Mouse (Mus musculus) liver, adult 2 months (tissue): ENCODE results near the gene Sept5. TPM values are rescaled to one million over a fixed set of nuclear protein-coding genes. Genes with fewer than 3 reads are reported as not detected.

Source experiments
- DNase-seq: peaks from one replicate; pipeline ENCODE4 v3.0.0-alpha.2; 2011; ENCODE audit warnings: low read depth, low spot score; ENCODE audit errors: extremely low read depth
- H3K27ac ChIP-seq: fragments of 200-500 bp; replicated peaks from 2 replicates; pipeline ENCODE4 v1.5.1; 2012; ENCODE audit warnings: low read depth, mild to moderate bottlenecking, control low read depth, inconsistent platforms, low read length; ENCODE audit not compliant: insufficient read depth
- H3K27me3 ChIP-seq: fragments of 200-500 bp; 2 replicates; pipeline ENCODE4 v1.6.1; 2012; ENCODE audit warnings: mild to moderate bottlenecking, moderate library complexity, low read length, inconsistent platforms; ENCODE audit not compliant: control insufficient read depth, insufficient read depth
- H3K36me3 ChIP-seq: fragments of 200-500 bp; 2 replicates; pipeline ENCODE4 v1.6.1; 2012; ENCODE audit warnings: low read length, inconsistent platforms; ENCODE audit not compliant: control insufficient read depth, insufficient read depth
- H3K4me1 ChIP-seq: fragments of 200-500 bp; 2 replicates; pipeline ENCODE4 v1.6.1; 2011; ENCODE audit warnings: low read length; ENCODE audit not compliant: control insufficient read depth, insufficient read depth
- H3K4me3 ChIP-seq: fragments of 200-500 bp; 2 replicates; pipeline ENCODE4 v1.5.1; 2011; ENCODE audit warnings: low read depth, mild to moderate bottlenecking, control low read depth, low read length, moderate library complexity; ENCODE audit not compliant: insufficient read depth
- H3K79me2 ChIP-seq: fragments of 200-500 bp; 2 replicates; pipeline ENCODE4 v1.6.1; 2012; ENCODE audit warnings: inconsistent platforms, mild to moderate bottlenecking, low read length, moderate library complexity; ENCODE audit not compliant: control insufficient read depth, insufficient read depth
- H3K9ac ChIP-seq: fragments of 200-500 bp; 2 replicates; pipeline ENCODE4 v1.6.1; 2012; ENCODE audit warnings: low read depth, mild to moderate bottlenecking, control low read depth, inconsistent platforms, low read length
- CTCF ChIP-seq: fragments of 200-500 bp; IDR thresholded peaks from 2 replicates; pipeline ENCODE4 v1.5.1; 2011; ENCODE audit warnings: low read depth, low read length, control low read depth
- POLR2A ChIP-seq: fragments of 200-500 bp; IDR thresholded peaks from 2 replicates; pipeline ENCODE4 v1.6.1; 2011; ENCODE audit warnings: low read length, control low read depth; ENCODE audit not compliant: insufficient read depth; ENCODE audit errors: extremely low read depth
- WGBS: fragments of 180-500 bp; shearing (Covaris S2); methylation state at CpG from one replicate; pipeline ENCODE4 v1.1.7; 2018; 5-methylcytosine and 5-hydroxymethylcytosine counted together
- polyA plus RNA-seq: library from polyadenylated mRNA; depleted of rRNA; stranded (reverse); fragments of >200 nt; gene quantifications from 2 replicates; pipeline ENCODE4 v1.2.3, GENCODE M21; 2012
- total RNA-seq: library from RNA; depleted of rRNA; stranded (reverse); fragments of >200 nt; gene quantifications from 2 replicates; pipeline ENCODE4 v1.2.3, GENCODE M21; 2014

Gene Sept5
- total and polyA plus RNA-seq, 2 experiments = 0.18 to 0.87 TPM

GRCm38 (mm10) chr16:18582426-18583148, 47.2 kb downstream of the Sept5 start:
- no peaks in the 10 kb centered on the region for H3K36me3 ChIP-seq
- H3K27ac ChIP-seq = no peak overlapping the region
- no peaks in the 10 kb centered on the region for H3K4me1 ChIP-seq
- H3K27me3 ChIP-seq = peaks cover 40% of the 10 kb centered on the region
- no peak overlapping the region for H3K4me3 ChIP-seq
- TF ChIP-seq POLR2A (no peak), CTCF (no peak)
- WGBS = 6% methylated on average over 67 of the region's 67 CpGs
- no peak for DNase-seq
- no peak overlapping the region for H3K9ac ChIP-seq
- no peaks in the 10 kb centered on the region for H3K79me2 ChIP-seq

- 2% methylated on average over 65 of the region's 66 CpGs for WGBS
- H3K79me2 ChIP-seq = no peaks in the 10 kb centered on the region
- H3K27me3 ChIP-seq = peaks cover 39% of the 10 kb centered on the region
Observed at GRCm38 (mm10) chr16:18581623-18582205, 48.0 kb downstream of the Sept5 start.

GRCm38 (mm10) chr16:18581050-18581622, 48.6 kb downstream of the Sept5 start:
- peaks cover 33% of the 10 kb centered on the region for H3K27me3 ChIP-seq
- 5% methylated on average over 21 of the region's 21 CpGs for WGBS
- no peaks in the 10 kb centered on the region for H3K79me2 ChIP-seq
- TF ChIP-seq CTCF = no peak
- DNase-seq = no peak
- H3K27ac ChIP-seq = no peak overlapping the region
- H3K4me1 ChIP-seq = no peaks in the 10 kb centered on the region
- no peak overlapping the region for H3K9ac ChIP-seq
- H3K36me3 ChIP-seq = no peaks in the 10 kb centered on the region
- H3K4me3 ChIP-seq = no peak overlapping the region; the same call in 1 of the 2 replicates

More at GRCm38 (mm10) chr16:18581623-18582205, 48.0 kb downstream of the Sept5 start:
- no peak for DNase-seq
- TF ChIP-seq POLR2A (no peak), CTCF (no peak)
- Histone ChIP-seq H3K4me3 (no peak overlapping the region; the same call in 1 of the 2 replicates), H3K4me1 (no peaks in the 10 kb centered on the region), H3K36me3 (no peaks in the 10 kb centered on the region), H3K27ac (no peak overlapping the region), H3K9ac (no peak overlapping the region)

GRCm38 (mm10) chr16:18580389-18580788, 49.4 kb downstream of the Sept5 start:
- Histone ChIP-seq H3K79me2 (no peaks in the 10 kb centered on the region), H3K27me3 (peaks cover 29% of the 10 kb centered on the region), H3K27ac (no peak overlapping the region), H3K9ac (no peak overlapping the region), H3K36me3 (no peaks in the 10 kb centered on the region), H3K4me1 (no peaks in the 10 kb centered on the region), H3K4me3 (no peak overlapping the region)
- no peak for DNase-seq
- no peak for TF ChIP-seq CTCF
- no peak for TF ChIP-seq POLR2A
- 57% methylated on average over 2 of the region's 2 CpGs for WGBS

GRCm38 (mm10) chr16:18577599-18578160, 52.1 kb downstream of the Sept5 start:
- H3K9ac ChIP-seq = no peak overlapping the region
- H3K79me2 ChIP-seq = no peaks in the 10 kb centered on the region
- 75% methylated on average over 5 of the region's 5 CpGs for WGBS
- H3K4me3 ChIP-seq = no peak overlapping the region
- H3K27me3 ChIP-seq = peaks cover 18% of the 10 kb centered on the region
- no peak overlapping the region for H3K27ac ChIP-seq
- H3K4me1 ChIP-seq = no peaks in the 10 kb centered on the region
- TF ChIP-seq CTCF = no peak
- TF ChIP-seq POLR2A = no peak
- no peaks in the 10 kb centered on the region for H3K36me3 ChIP-seq
- DNase-seq = no peak
